Mouse (Mus musculus) neural tube, embryonic 11.5 days (tissue): ENCODE measurements around the gene Pla2g6. TPM values are rescaled to one million over a fixed set of nuclear protein-coding genes. Genes with fewer than 3 reads are reported as not detected.
A peak's percentile ranks its signal among the peaks of the same experiment; 100 is the strongest.

Experiments used
- ATAC-seq: fragments of 200-750 bp; cut with Nextera tagmentation; 2 replicates; pipeline ENCODE4 v1.8.0; 2017; ENCODE audit warnings: moderate number of reproducible peaks, mild to moderate bottlenecking, moderate TSS enrichment, moderate library complexity; ENCODE audit not compliant: insufficient read depth, low FRiP score, low TSS enrichment
- DNase-seq: peaks from one replicate; pipeline ENCODE4 v3.0.0-alpha.2; 2015; ENCODE audit warnings: low spot score
- H3K27ac ChIP-seq: fragments of 300-500 bp; sonication (generic); 2 replicates; pipeline ENCODE4 v1.5.1; 2014; ENCODE audit warnings: low read depth, mild to moderate bottlenecking, low read length
- H3K27me3 ChIP-seq: fragments of 300-500 bp; sonication (generic); 2 replicates; pipeline ENCODE4 v1.6.1; 2014; ENCODE audit warnings: mild to moderate bottlenecking, low read length, mixed read lengths; ENCODE audit not compliant: control insufficient read depth, insufficient read depth
- H3K36me3 ChIP-seq: fragments of 300-500 bp; sonication (generic); 2 replicates; pipeline ENCODE4 v1.6.1; 2014; ENCODE audit warnings: mild to moderate bottlenecking, low read length, moderate library complexity, mixed read lengths; ENCODE audit not compliant: control insufficient read depth, insufficient read depth
- H3K4me1 ChIP-seq: fragments of 300-500 bp; sonication (generic); 2 replicates; pipeline ENCODE4 v1.6.1; 2014; ENCODE audit warnings: low read length, mixed read lengths; ENCODE audit not compliant: control insufficient read depth, insufficient read depth
- H3K4me2 ChIP-seq: fragments of 300-500 bp; sonication (generic); 2 replicates; pipeline ENCODE4 v1.6.1; 2014; ENCODE audit warnings: low read depth, mild to moderate bottlenecking, moderate library complexity
- H3K4me3 ChIP-seq: fragments of 300-500 bp; sonication (generic); 2 replicates; pipeline ENCODE4 v1.5.1; 2014; ENCODE audit warnings: low read depth, low read length
- H3K9ac ChIP-seq: fragments of 300-500 bp; sonication (generic); 2 replicates; pipeline ENCODE4 v1.6.1; 2014; ENCODE audit warnings: mild to moderate bottlenecking, low read length
- H3K9me3 ChIP-seq: fragments of 300-500 bp; sonication (generic); 2 replicates; pipeline ENCODE4 v1.6.1; 2016; ENCODE audit warnings: low read length; ENCODE audit not compliant: control insufficient read depth
- WGBS: fragments of 180-500 bp; shearing (Covaris S2); extraction: QIAGEN DNeasy Blood & Tissue Kit; methylation state at CpG from one replicate; pipeline ENCODE4 v1.1.7; 2014; 5-methylcytosine and 5-hydroxymethylcytosine counted together
- polyA plus RNA-seq: library from polyadenylated mRNA; unstranded; fragments of >200 nt; fragmentation: Nextera tagmentation; extraction: Ambion mirVana; gene quantifications from 2 replicates; pipeline ENCODE4 v1.2.1, GENCODE M21; 2014

Gene Pla2g6
- polyA plus RNA-seq, 1 experiment from 2014 or later = 21.9 TPM

- Histone ChIP-seq H3K27ac (no peak overlapping the region), H3K9me3 (no peaks in the 10 kb centered on the region), H3K4me1 (peaks cover 3% of the 10 kb centered on the region; the same call in 1 of the 2 replicates), H3K27me3 (peaks cover 32% of the 10 kb centered on the region), H3K36me3 (no peaks in the 10 kb centered on the region), H3K9ac (peak overlapping the region; percentile 49), H3K4me2 (peak overlapping the region; percentile 65), H3K4me3 (peak overlapping the region; percentile 28)
- 29% methylated on average over 24 of the region's 24 CpGs for WGBS
- DNase-seq (no peak), ATAC-seq (no peak)
Observed at GRCm38 (mm10) chr15:79252580-79252979, 75.6 kb downstream of the Pla2g6 start.

- 3% methylated on average over 60 of the region's 61 CpGs for WGBS
- Histone ChIP-seq H3K4me3 (peak overlapping the region; percentile 28), H3K4me2 (peak overlapping the region; percentile 65), H3K4me1 (peaks cover 3% of the 10 kb centered on the region; the same call in 1 of the 2 replicates), H3K27ac (no peak overlapping the region), H3K36me3 (no peaks in the 10 kb centered on the region), H3K27me3 (peaks cover 32% of the 10 kb centered on the region), H3K9me3 (no peaks in the 10 kb centered on the region), H3K9ac (peak overlapping the region; percentile 49)
- peak; percentile 53; the same call in 1 of the 2 replicates for ATAC-seq
- DNase-seq = peak; percentile 47
Observed at GRCm38 (mm10) chr15:79251781-79252491, 76.3 kb downstream of the Pla2g6 start.

- Histone ChIP-seq H3K9me3 (no peaks in the 10 kb centered on the region), H3K27me3 (peaks cover 32% of the 10 kb centered on the region), H3K27ac (no peak overlapping the region), H3K9ac (no peak overlapping the region), H3K4me2 (no peak overlapping the region), H3K4me3 (no peak overlapping the region), H3K4me1 (peaks cover 3% of the 10 kb centered on the region; the same call in 1 of the 2 replicates), H3K36me3 (no peaks in the 10 kb centered on the region)
- DNase-seq = no peak
- no peak for ATAC-seq
- 54% methylated on average over 7 of the region's 7 CpGs for WGBS
Observed at GRCm38 (mm10) chr15:79251168-79251567, 77.0 kb downstream of the Pla2g6 start.

DNA sequence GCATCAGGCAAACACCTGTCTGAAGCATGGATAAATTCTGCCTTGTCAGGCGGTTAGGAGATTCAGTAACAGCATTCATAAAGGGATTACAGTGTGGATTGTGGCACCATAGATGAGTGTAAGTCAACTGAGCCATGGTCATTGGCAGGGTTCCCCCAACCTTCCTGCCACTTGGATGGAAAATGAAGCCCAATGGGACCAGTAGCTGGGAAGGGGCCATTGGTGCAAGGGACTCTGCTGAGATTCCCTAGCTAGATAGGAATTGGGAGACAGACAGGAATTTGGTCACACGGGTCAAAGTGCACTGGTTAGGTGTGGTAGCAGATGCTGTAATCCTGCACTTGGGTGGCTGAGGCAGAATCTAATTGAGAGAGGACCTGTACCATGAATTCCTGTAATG lies 78.0 kb downstream of the Pla2g6 start:
- no peak for DNase-seq

DNA sequence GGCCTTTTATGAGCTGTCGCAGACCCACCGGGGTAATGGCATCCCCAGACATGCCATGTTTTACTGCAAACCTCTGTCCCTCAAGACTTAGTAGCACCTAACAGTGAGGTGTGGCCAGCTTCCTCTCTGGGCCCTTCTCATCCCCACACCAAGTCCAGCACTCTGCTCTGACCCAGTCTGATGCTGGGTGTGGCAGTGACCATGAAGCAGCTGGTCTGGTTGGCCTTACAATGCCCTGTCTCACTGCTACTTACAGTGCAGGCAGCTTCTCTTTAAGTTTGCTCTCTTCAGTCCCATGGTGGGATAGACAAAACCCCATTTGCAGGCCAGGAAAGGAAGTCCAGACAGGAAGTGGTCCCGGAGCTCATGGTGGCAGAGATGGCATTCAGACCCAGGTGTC lies 82.9 kb downstream of the Pla2g6 start:
- DNase-seq (no peak), ATAC-seq (no peak)
- Histone ChIP-seq H3K4me1 (no peaks in the 10 kb centered on the region), H3K9me3 (no peaks in the 10 kb centered on the region), H3K9ac (no peak overlapping the region), H3K27ac (no peak overlapping the region), H3K27me3 (no peaks in the 10 kb centered on the region), H3K36me3 (peaks cover 12% of the 10 kb centered on the region), H3K4me3 (no peak overlapping the region), H3K4me2 (no peak overlapping the region)
- 95% methylated on average over 3 of the region's 3 CpGs for WGBS

More for the DNA sequence above, 78.0 kb downstream of the Pla2g6 start:
- Histone ChIP-seq H3K9me3 (no peaks in the 10 kb centered on the region), H3K4me1 (peaks cover 3% of the 10 kb centered on the region; the same call in 1 of the 2 replicates), H3K9ac (no peak overlapping the region), H3K4me2 (no peak overlapping the region), H3K27me3 (peaks cover 32% of the 10 kb centered on the region), H3K27ac (no peak overlapping the region), H3K4me3 (no peak overlapping the region), H3K36me3 (no peaks in the 10 kb centered on the region)
- ATAC-seq = no peak
- 85% methylated on average over 2 of the region's 2 CpGs for WGBS

GRCm38 (mm10) chr15:79244071-79244893 lies 83.9 kb downstream of the Pla2g6 start:
- Histone ChIP-seq H3K27ac (no peak overlapping the region), H3K27me3 (no peaks in the 10 kb centered on the region), H3K9me3 (no peaks in the 10 kb centered on the region), H3K4me1 (no peaks in the 10 kb centered on the region), H3K36me3 (peaks cover 15% of the 10 kb centered on the region), H3K4me3 (no peak overlapping the region), H3K9ac (no peak overlapping the region), H3K4me2 (no peak overlapping the region)
- ATAC-seq (no peak), DNase-seq (no peak)
- 75% methylated on average over 7 of the region's 7 CpGs for WGBS

DNA sequence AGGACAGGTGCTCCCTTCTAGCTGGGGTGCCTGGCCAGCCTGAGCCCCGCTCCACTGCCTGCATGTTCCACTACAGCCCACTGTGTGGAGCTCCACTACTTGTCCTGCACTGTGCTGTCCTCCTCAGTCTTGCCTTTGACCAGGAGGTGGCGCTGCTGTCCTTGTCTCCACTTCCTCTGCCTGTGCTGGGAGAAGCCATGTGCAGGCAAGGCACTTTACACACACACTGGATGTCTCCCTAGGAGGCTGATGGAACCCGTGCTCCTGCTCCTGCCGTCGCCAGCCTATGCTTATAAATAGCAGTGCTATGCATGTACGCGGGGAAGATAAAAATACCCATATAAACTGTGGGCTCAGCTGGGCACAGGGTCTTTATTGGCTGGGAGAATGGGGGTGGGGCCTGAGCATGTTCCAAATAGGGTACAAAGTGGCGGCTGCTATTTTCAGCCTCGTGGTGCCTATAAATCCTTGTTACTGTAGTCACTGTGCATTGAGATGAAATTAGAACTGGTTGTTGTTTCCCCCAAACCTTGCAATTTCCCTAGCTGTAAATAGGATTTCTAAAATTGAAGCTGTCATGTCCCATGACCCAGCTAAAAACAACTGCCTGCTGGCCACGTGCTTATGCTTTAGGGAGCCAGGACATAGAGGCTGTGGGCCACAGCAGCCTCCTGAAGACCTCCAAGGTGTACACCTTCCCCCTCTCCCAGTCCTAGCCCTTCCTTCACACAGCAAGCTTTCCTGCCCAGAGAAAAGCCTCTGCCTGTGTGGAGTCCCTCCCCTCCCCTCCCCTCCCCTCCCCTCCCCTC lies 84.8 kb downstream of the Pla2g6 start:
- Histone ChIP-seq H3K9ac (no peak overlapping the region), H3K9me3 (no peaks in the 10 kb centered on the region), H3K27me3 (no peaks in the 10 kb centered on the region), H3K4me2 (no peak overlapping the region), H3K4me1 (no peaks in the 10 kb centered on the region), H3K4me3 (no peak overlapping the region), H3K36me3 (peaks cover 16% of the 10 kb centered on the region), H3K27ac (peak overlapping the region; percentile 39; the same call in 1 of the 2 replicates)
- ATAC-seq (peak; percentile 95), DNase-seq (peak; percentile 94)
- 25% methylated on average over 10 of the region's 10 CpGs for WGBS

GRCm38 (mm10) chr15:79242574-79243233 lies 85.5 kb downstream of the Pla2g6 start:
- H3K27me3 ChIP-seq = no peaks in the 10 kb centered on the region
- H3K4me2 ChIP-seq = no peak overlapping the region
- H3K36me3 ChIP-seq = peaks cover 16% of the 10 kb centered on the region
- no peaks in the 10 kb centered on the region for H3K9me3 ChIP-seq
- H3K27ac ChIP-seq = no peak overlapping the region
- no peak overlapping the region for H3K9ac ChIP-seq
- DNase-seq (no peak), ATAC-seq (0 out of 2 replicates have a peak, but pooled peaks have one; percentile 28)
- H3K4me1 ChIP-seq = no peaks in the 10 kb centered on the region
- WGBS = 79% methylated on average over 13 of the region's 13 CpGs
- H3K4me3 ChIP-seq = no peak overlapping the region
